Mouse (Mus musculus) spleen, adult 2 months (tissue): ENCODE data around the gene Slc16a13.

Experiments used
- CTCF ChIP-seq: fragments of 200-500 bp; IDR thresholded peaks from 2 replicates; pipeline ENCODE4 v1.5.1; 2011; ENCODE audit warnings: mild to moderate bottlenecking, inconsistent platforms; ENCODE audit not compliant: insufficient read depth, insufficient read length, insufficient replicate concordance; ENCODE audit errors: extremely low read depth
- POLR2A ChIP-seq: fragments of 200-500 bp; IDR thresholded peaks from 2 replicates; pipeline ENCODE4 v1.6.1; 2011; ENCODE audit warnings: low read depth, low read length, inconsistent platforms

DNA sequence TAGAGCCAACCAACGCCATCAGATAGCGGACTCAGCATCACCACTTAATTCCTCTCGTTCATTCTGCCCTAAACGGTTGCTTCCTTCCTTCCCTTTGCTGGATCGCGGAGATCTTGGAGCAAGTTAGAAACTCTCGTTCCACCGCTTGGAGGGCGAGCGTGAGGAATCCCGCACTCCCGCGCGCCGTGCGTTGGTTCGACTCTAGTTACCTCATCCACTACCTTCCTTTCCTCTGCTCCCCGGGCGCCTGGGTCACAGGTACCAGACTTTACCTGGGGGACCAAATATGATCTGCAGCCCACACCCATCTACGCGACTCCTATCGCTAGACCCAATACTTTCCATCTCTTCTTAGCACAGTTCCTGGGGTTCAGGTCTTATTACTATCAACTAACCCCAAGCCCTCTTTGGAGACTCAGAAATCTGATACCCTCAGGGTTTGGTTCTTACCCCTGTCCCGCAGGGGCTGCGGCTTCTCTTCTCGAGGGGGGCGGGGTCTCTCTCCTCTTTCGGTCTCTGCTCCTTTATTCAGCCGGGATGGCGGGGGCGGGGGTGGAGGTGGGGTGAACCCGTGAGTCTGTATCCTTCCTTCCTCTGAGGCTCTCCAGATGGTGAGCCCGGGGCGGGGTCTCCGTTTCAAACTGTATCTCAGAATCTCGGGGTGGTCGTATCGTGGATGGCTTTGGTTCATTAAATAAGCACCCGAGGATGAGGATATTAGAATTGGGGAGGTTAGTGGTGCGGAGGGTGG lies 8.6 kb upstream of the Slc16a13 start, which contains the start of gene Bcl6b:
- no peak for TF ChIP-seq CTCF
- TF ChIP-seq POLR2A, result no peak
